Mouse (Mus musculus): ENCODE results near the gene Chd6.

DNA sequence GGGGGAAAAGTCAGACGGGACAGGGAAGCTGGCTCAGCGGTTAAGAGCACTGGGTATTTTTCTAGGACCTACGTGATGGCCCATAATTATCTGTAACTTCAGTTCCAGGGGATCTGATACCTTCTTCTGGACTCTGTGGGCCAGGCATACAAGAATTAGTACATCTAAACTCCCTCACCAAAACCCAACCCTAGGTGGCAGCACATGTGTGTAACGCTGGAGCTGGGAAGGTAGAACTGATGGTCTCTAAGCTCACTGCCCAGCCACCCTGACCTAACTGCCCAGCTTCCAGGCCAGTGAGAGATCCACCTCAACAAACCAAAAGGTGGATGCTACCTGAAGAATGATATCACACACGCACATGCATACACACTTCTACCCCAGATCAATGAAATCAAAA lies 150.1 kb downstream of the Chd6 start:
- TF ChIP-seq POLR2AphosphoS2 (IDR thresholded peaks at IDR 0.05; ENCODE audit: insufficient read length, low read depth) = no peak
- no peak for TF ChIP-seq TCF12 (IDR thresholded peaks at IDR 0.05; ENCODE audit: insufficient read depth, poor library complexity, severe bottlenecking)
- TF ChIP-seq POLR2A (IDR thresholded peaks at IDR 0.05; ENCODE audit: insufficient read length, low read depth) = no peak
- TF ChIP-seq MYOD1 (IDR thresholded peaks at IDR 0.05; ENCODE audit: control insufficient read depth in 1 of 3, insufficient read length in 2 of 3, low read depth in 2 of 3) = no peak
- TF ChIP-seq E2F4 (IDR thresholded peaks at IDR 0.05; ENCODE audit: insufficient read depth) = no peak
